Mouse (Mus musculus) heart, embryonic 10.5 days (tissue): ENCODE results near the gene Sema7a. TPM values are rescaled to one million over a fixed set of nuclear protein-coding genes. Genes with fewer than 3 reads are reported as not detected.

Source experiments
- DNase-seq: peaks from one replicate; pipeline ENCODE4 v3.0.0-alpha.2; 2017; ENCODE audit warnings: low spot score
- H3K27ac ChIP-seq: fragments of 300-500 bp; sonication (generic); 2 replicates; pipeline ENCODE4 v1.5.1; 2016; ENCODE audit warnings: mild to moderate bottlenecking
- H3K27me3 ChIP-seq: fragments of 300-500 bp; sonication (generic); 2 replicates; pipeline ENCODE4 v1.6.1; 2016; ENCODE audit warnings: mild to moderate bottlenecking; ENCODE audit not compliant: poor library complexity, insufficient read depth, severe bottlenecking
- H3K36me3 ChIP-seq: fragments of 300-500 bp; sonication (generic); 2 replicates; pipeline ENCODE4 v1.6.1; 2016; ENCODE audit warnings: mild to moderate bottlenecking, moderate library complexity
- H3K4me1 ChIP-seq: fragments of 300-500 bp; sonication (generic); 2 replicates; pipeline ENCODE4 v1.6.1; 2016; ENCODE audit warnings: mild to moderate bottlenecking
- H3K4me3 ChIP-seq: fragments of 300-500 bp; sonication (generic); 2 replicates; pipeline ENCODE4 v1.5.1; 2016; ENCODE audit warnings: mild to moderate bottlenecking, moderate library complexity
- H3K9me3 ChIP-seq: fragments of 300-500 bp; sonication (generic); 2 replicates; pipeline ENCODE4 v1.6.1; 2016; ENCODE audit warnings: mild to moderate bottlenecking, moderate library complexity
- WGBS: fragments of 180-500 bp; shearing (Covaris S2); methylation state at CpG from one replicate; pipeline ENCODE4 v1.1.7; 2016; 5-methylcytosine and 5-hydroxymethylcytosine counted together
- polyA plus RNA-seq: library from polyadenylated mRNA; unstranded; fragments of >200 nt; fragmentation: Nextera tagmentation; extraction: Ambion mirVana; gene quantifications from 2 replicates; pipeline ENCODE4 v1.2.1, GENCODE M21; 2016

Gene Sema7a
- polyA plus RNA-seq, 1 experiment from 2014 or later, result 0.16 TPM

GRCm38 (mm10) chr9:57923046-57923445, 16.9 kb upstream of the Sema7a start:
- no peak overlapping the region for H3K27ac ChIP-seq
- H3K4me3 ChIP-seq, result no peak overlapping the region
- WGBS, result 94% methylated on average over 3 of the region's 3 CpGs
- H3K36me3 ChIP-seq, result peaks cover 88% of the 10 kb centered on the region
- H3K27me3 ChIP-seq, result no peaks in the 10 kb centered on the region
- 0 out of 2 replicates have a peak, but pooled peaks cover 3% of the 10 kb centered on the region for H3K4me1 ChIP-seq
- DNase-seq, result no peak
- no peaks in the 10 kb centered on the region for H3K9me3 ChIP-seq

GRCm38 (mm10) chr9:57931166-57931767, 8.6 kb upstream of the Sema7a start:
- Histone ChIP-seq H3K9me3 (no peaks in the 10 kb centered on the region), H3K27me3 (peaks cover 5% of the 10 kb centered on the region; the same call in 1 of the 2 replicates), H3K4me3 (no peak overlapping the region), H3K36me3 (peaks cover 41% of the 10 kb centered on the region), H3K27ac (no peak overlapping the region), H3K4me1 (no peaks in the 10 kb centered on the region)
- DNase-seq, result no peak
- WGBS, result 67% methylated on average over 5 of the region's 5 CpGs

DNA sequence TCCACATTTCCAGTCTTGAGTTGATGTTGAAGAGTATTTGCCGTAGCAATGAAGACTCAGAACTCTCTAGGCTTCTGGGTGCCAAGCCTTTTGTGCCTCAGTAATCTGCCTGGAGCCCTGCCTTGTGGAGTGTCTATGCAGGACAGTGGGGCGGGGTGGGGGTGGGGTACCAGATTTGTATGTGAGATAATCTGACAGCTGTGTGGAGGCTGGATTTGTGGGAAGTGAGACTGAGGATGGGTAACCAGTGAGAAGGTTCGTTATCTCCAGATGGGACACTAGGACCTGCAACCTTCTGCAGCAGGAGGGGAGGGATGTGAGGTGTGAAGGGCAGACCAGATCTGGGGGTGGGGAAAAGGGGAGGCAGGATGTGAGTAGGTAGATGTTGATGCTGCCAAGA, 7.7 kb upstream of the Sema7a start:
- Histone ChIP-seq H3K4me1 (no peaks in the 10 kb centered on the region), H3K27ac (no peak overlapping the region), H3K9me3 (no peaks in the 10 kb centered on the region), H3K36me3 (peaks cover 33% of the 10 kb centered on the region), H3K27me3 (peaks cover 9% of the 10 kb centered on the region), H3K4me3 (no peak overlapping the region)
- WGBS, result 62% methylated on average over 3 of the region's 3 CpGs
- DNase-seq, result no peak

GRCm38 (mm10) chr9:57932831-57933602, 6.9 kb upstream of the Sema7a start:
- 80% methylated on average over 6 of the region's 6 CpGs for whole genome bisulfite sequencing
- Histone ChIP-seq H3K27me3 (peaks cover 16% of the 10 kb centered on the region), H3K36me3 (peaks cover 26% of the 10 kb centered on the region), H3K4me3 (no peak overlapping the region), H3K27ac (no peak overlapping the region), H3K4me1 (no peaks in the 10 kb centered on the region), H3K9me3 (no peaks in the 10 kb centered on the region)
- DNase-seq, result no peak

- no peak for DNase-seq
- 33% methylated on average over 6 of the region's 6 CpGs for WGBS
- H3K4me1 ChIP-seq, result peaks cover 17% of the 10 kb centered on the region
These were observed 4.1 kb upstream of the Sema7a start for GRCm38 (mm10) chr9:57935683-57936437.

DNA sequence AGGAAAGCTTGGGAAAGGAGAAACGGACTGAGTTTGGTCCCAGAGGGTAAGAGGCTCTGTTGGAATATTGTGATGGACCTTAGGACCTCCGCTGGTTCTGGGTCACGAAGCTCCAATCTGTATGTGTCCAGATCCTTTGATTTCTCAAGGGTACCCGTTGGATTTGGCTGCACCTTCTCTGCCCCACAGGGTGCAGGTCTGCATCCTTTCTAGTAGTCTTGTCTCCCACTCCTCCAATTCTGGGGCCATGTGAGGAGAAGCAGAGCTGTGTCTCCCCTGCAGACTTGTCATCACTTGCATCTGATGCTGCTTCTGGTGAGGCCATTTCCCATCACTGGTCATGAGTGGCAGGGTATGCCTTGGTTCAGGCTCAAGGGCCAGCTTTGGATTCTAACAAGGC, 2.7 kb upstream of the Sema7a start:
- H3K27ac ChIP-seq, result no peak overlapping the region
- H3K9me3 ChIP-seq, result no peaks in the 10 kb centered on the region
- no peaks in the 10 kb centered on the region for H3K36me3 ChIP-seq
- DNase-seq, result no peak
- 71% methylated on average over 4 of the region's 4 CpGs for WGBS
- H3K4me3 ChIP-seq, result no peak overlapping the region
- peaks cover 27% of the 10 kb centered on the region for H3K4me1 ChIP-seq
- peaks cover 58% of the 10 kb centered on the region for H3K27me3 ChIP-seq

More at GRCm38 (mm10) chr9:57935683-57936437, 4.1 kb upstream of the Sema7a start:
- no peaks in the 10 kb centered on the region for H3K9me3 ChIP-seq
- no peak overlapping the region for H3K4me3 ChIP-seq
- H3K27ac ChIP-seq, result no peak overlapping the region
- peaks cover 45% of the 10 kb centered on the region for H3K27me3 ChIP-seq
- H3K36me3 ChIP-seq, result no peaks in the 10 kb centered on the region

DNA sequence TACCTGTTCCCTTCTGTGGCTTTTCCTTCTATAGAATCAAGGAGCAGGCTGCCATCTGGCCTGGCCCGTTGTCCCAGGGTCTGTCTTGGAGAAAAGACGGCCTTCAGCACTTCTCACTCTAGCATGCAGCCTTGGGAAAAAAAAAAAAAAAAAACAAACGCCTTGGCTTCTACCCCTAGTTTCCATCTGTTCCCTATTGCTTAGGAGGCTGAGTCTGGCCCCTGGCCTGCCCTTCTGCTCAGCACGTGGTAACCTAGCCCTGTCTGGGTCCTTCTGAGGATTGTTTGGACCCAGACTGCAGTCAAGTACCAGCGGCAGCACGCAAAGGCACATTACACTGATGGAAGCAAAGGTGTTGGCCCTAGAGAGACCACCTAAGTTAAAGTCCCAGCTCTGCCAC, 2.3 kb upstream of the Sema7a start:
- 54% methylated on average over 6 of the region's 6 CpGs for WGBS
- Histone ChIP-seq H3K36me3 (no peaks in the 10 kb centered on the region), H3K4me1 (peaks cover 28% of the 10 kb centered on the region), H3K4me3 (no peak overlapping the region), H3K27ac (no peak overlapping the region), H3K27me3 (peaks cover 63% of the 10 kb centered on the region), H3K9me3 (no peaks in the 10 kb centered on the region)
- no peak for DNase-seq

DNA sequence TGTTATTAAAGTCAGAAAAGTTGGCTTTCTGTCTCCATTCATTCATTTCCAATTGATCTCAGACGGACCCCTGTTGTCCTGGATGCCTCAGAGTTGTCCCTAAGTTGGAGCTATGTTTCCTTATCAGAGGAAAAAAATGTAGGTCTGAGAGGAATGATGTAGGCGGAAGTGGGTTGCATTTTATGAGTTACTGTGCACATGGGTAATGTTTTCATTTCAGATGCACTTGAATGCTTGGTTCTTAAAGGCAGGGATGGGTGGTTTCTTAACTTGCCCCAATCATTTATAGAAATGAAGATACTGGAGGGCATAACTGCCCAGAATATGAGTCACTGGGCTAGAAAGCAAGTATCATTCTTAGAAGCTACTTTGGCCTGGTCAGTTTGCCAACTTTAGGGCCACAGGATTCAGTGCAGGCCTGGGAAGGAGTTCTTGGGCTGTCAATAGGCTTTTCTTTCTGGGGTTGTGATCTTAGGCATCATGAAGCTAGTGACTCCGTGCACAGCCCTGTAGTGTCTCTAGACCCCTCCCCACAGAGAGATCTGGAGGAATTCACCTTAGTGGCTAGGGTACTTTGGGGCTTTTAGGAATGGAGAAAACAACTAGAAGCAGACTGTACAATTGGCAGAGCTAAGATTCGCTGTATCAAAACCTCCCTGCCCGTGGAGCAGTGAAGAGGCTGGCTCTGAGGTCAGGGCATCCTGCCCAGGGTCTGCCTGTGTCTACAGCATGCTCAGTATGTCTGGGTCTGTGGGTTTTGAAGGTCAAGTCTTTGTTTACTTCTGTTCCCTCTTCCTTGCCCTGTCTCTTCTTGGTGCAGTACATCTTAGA, 1.5 kb upstream of the Sema7a start:
- Histone ChIP-seq H3K9me3 (no peaks in the 10 kb centered on the region), H3K27me3 (peaks cover 71% of the 10 kb centered on the region), H3K36me3 (no peaks in the 10 kb centered on the region), H3K27ac (no peak overlapping the region), H3K4me1 (peaks cover 28% of the 10 kb centered on the region), H3K4me3 (no peak overlapping the region)
- DNase-seq, result no peak
- 73% methylated on average over 5 of the region's 5 CpGs for WGBS

- under 1% methylated on average over 44 of the region's 44 CpGs for WGBS
- no peaks in the 10 kb centered on the region for H3K9me3 ChIP-seq
- H3K4me3 ChIP-seq, result peak overlapping the region; percentile 87
- peak overlapping the region; percentile 82 for H3K27ac ChIP-seq
- H3K4me1 ChIP-seq, result peaks cover 37% of the 10 kb centered on the region
- no peak for DNase-seq
- H3K27me3 ChIP-seq, result peaks cover 85% of the 10 kb centered on the region
- no peaks in the 10 kb centered on the region for H3K36me3 ChIP-seq
These were observed 460 bp downstream of the Sema7a start for GRCm38 (mm10) chr9:57940349-57940794.

DNA sequence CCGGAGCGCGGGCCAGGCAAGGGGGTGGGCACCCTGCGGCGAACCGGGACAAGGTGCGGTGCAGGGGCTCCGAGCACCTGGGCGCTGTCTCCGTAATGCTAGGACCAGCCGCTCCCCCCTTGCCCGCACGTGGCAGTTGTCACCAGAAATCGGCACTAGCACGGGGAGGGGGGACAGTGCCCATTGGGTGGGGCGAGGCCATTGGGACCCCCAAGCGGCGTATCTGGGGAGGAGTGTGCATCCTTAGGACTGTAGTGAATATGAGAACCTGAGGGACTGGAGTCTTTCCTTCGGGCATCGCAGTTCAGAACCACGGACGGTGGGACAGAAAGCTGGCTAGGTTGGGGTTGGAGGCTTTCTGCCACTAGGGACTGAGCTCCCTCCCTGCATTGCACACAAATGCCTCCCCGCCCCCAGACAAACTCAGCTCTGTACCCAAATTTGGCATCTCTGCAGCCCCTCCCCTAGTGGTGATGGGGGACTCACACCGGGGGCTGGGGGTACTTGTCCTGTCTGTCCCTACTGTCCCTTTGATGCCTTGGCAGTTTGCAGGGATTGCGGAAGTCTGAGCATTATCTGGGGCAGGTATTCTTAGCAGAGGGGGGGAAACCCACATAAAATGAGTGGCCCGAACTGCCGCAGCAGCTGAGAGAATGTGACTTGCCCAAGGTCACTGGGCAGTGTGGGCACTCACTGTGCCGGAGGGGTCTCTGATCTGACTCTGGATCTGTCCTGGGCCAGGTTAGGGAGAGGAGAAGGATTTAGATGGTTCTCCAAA, 1.1 kb downstream of the Sema7a start:
- Histone ChIP-seq H3K27ac (peak overlapping the region; percentile 82; the same call in 1 of the 2 replicates), H3K27me3 (peaks cover 91% of the 10 kb centered on the region), H3K36me3 (no peaks in the 10 kb centered on the region), H3K9me3 (no peaks in the 10 kb centered on the region), H3K4me1 (peaks cover 42% of the 10 kb centered on the region), H3K4me3 (peak overlapping the region; percentile 87)
- 5% methylated on average over 28 of the region's 28 CpGs for WGBS
- no peak for DNase-seq

DNA sequence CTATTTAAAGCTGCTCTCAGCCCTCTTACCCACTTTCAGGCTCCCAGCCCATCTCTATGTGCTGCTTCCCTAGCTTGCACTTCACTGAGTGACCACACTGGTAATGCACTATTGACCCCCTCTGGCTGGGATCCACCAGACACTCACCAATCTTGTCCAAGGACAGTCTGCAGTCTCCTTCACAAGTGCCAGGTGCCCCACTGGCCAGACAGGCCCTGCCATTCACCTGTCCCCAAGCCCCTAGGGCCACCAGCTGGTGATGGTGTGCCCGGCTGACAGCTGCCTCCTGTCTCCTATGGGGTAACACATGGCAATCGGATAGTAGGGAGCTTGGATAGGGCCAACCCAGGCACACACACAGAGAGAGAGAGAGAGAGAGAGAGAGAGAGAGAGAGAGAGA, 2.1 kb downstream of the Sema7a start:
- no peak overlapping the region for H3K4me3 ChIP-seq
- H3K4me1 ChIP-seq, result peaks cover 48% of the 10 kb centered on the region
- no peaks in the 10 kb centered on the region for H3K36me3 ChIP-seq
- H3K27me3 ChIP-seq, result peaks cover 100% of the 10 kb centered on the region
- 49% methylated on average over 2 of the region's 2 CpGs for WGBS
- H3K27ac ChIP-seq, result no peak overlapping the region
- no peak for DNase-seq
- H3K9me3 ChIP-seq, result no peaks in the 10 kb centered on the region

- Histone ChIP-seq H3K4me1 (peaks cover 54% of the 10 kb centered on the region), H3K27me3 (peaks cover 99% of the 10 kb centered on the region)
These were observed 3.2 kb downstream of the Sema7a start for GRCm38 (mm10) chr9:57943067-57943466.

More at GRCm38 (mm10) chr9:57943067-57943466, 3.2 kb downstream of the Sema7a start:
- H3K27ac ChIP-seq, result no peak overlapping the region
- 13% methylated on average over 2 of the region's 2 CpGs for WGBS
- DNase-seq, result no peak
- no peaks in the 10 kb centered on the region for H3K36me3 ChIP-seq
- H3K9me3 ChIP-seq, result no peaks in the 10 kb centered on the region
- no peak overlapping the region for H3K4me3 ChIP-seq
